Mouse (Mus musculus): ENCODE data around the gene Gna14.

GRCm38 (mm10) chr19:16556988-16557387, 121.4 kb downstream of the Gna14 start:
- TF ChIP-seq POLR2A (IDR thresholded peaks at IDR 0.05; ENCODE audit: control insufficient read depth in 1 of 2, insufficient read depth in 1 of 2, low read depth in 1 of 2, low read length in 2 of 2, poor library complexity in 1 of 2): no peak
- no peak for TF ChIP-seq EP300 (IDR thresholded peaks at IDR 0.05; ENCODE audit: low read depth in 1 of 2, low read length in 2 of 2)
- no peak for TF ChIP-seq MYC (IDR thresholded peaks at IDR 0.05; ENCODE audit: low read depth, low read length)
- no peak for TF ChIP-seq POLR2AphosphoS5 (IDR thresholded peaks at IDR 0.05; ENCODE audit: borderline replicate concordance, low read depth, low read length)
- TF ChIP-seq CTCF (IDR thresholded peaks at IDR 0.05 in 2 of 3, conservative IDR thresholded peaks at IDR 0.05 in 1 of 3; ENCODE audit: control insufficient read depth in 1 of 3, insufficient read depth in 1 of 3, low read depth in 2 of 3, low read length in 3 of 3, poor library complexity in 1 of 3, severe bottlenecking in 1 of 3): no peak
- TF ChIP-seq ZKSCAN1 (IDR thresholded peaks at IDR 0.05; ENCODE audit: low read depth, low read length): no peak
- TF ChIP-seq UBTF (IDR thresholded peaks at IDR 0.05; ENCODE audit: borderline replicate concordance, insufficient read depth, low read depth, low read length): no peak
- TF ChIP-seq MEF2A (IDR thresholded peaks at IDR 0.05; ENCODE audit: extremely low read depth, insufficient replicate concordance, low read depth, low read length, poor library complexity, severe bottlenecking): no peak
- no peak for TF ChIP-seq SMC3 (IDR thresholded peaks at IDR 0.05; ENCODE audit: low read depth, low read length)
- no peak for TF ChIP-seq USF2 (IDR thresholded peaks at IDR 0.05; ENCODE audit: borderline replicate concordance in 1 of 2, insufficient read depth in 1 of 2, low read depth in 1 of 2, low read length in 2 of 2)
- no peak for TF ChIP-seq KAT2A (conservative IDR thresholded peaks at IDR 0.05; ENCODE audit: low read depth, low read length)
- TF ChIP-seq USF1 (IDR thresholded peaks at IDR 0.05; ENCODE audit: low read depth, low read length): no peak
